Mouse (Mus musculus): Measurements from ENCODE around the gene Eml6. TPM values are rescaled to one million over a fixed set of nuclear protein-coding genes. Genes with fewer than 3 reads are reported as not detected.
A peak's percentile ranks its signal among the peaks of the same experiment; 100 is the strongest.

Eml6 gene
- polyA plus RNA-seq, 1 experiment = 0.19 TPM

- no peaks in the 10 kb centered on the region for H3K27me3 ChIP-seq (ENCODE audit: control insufficient read depth, insufficient read depth, insufficient read length)
- H3K79me2 ChIP-seq (ENCODE audit: control insufficient read depth, insufficient read depth) = peaks cover 71% of the 10 kb centered on the region
- peak overlapping the region; percentile 89 for H3K4me3 ChIP-seq (ENCODE audit: insufficient read depth, poor library complexity, severe bottlenecking)
- H3K36me3 ChIP-seq (ENCODE audit: control insufficient read depth, insufficient read depth) = peaks cover 48% of the 10 kb centered on the region
- TF ChIP-seq MYOG (IDR thresholded peaks at IDR 0.05; ENCODE audit: control insufficient read depth, extremely low read depth, insufficient read length) (no peak), MYOD1 (IDR thresholded peaks at IDR 0.05; ENCODE audit: control insufficient read depth, insufficient read length, low read depth) (no peak), CEBPB (IDR thresholded peaks at IDR 0.05; ENCODE audit: low read depth) (no peak), USF1 (IDR thresholded peaks at IDR 0.05; ENCODE audit: low read depth) (no peak), CTCF (IDR thresholded peaks at IDR 0.05; ENCODE audit: control insufficient read depth, insufficient read depth, insufficient read length) (no peak), FOSL1 (IDR thresholded peaks at IDR 0.05; ENCODE audit: insufficient read depth, low read length, poor library complexity, severe bottlenecking) (no peak)
- H3ac ChIP-seq (ENCODE audit: control insufficient read depth, insufficient read length, low read depth) = no peak overlapping the region
- peaks cover 63% of the 10 kb centered on the region for H3K79me3 ChIP-seq (ENCODE audit: low read depth)
These were observed 331.1 kb downstream of the Eml6 start for GRCm38 (mm10) chr11:29694754-29695153.

- H3K79me2 ChIP-seq (ENCODE audit: control insufficient read depth, insufficient read depth) = peaks cover 61% of the 10 kb centered on the region
- peaks cover 55% of the 10 kb centered on the region for H3K79me3 ChIP-seq (ENCODE audit: low read depth)
- TF ChIP-seq CTCF (IDR thresholded peaks at IDR 0.05; ENCODE audit: control insufficient read depth, insufficient read depth, insufficient read length) (peak; percentile 63), MYOD1 (IDR thresholded peaks at IDR 0.05; ENCODE audit: control insufficient read depth, insufficient read length, low read depth) (no peak), MAX (IDR thresholded peaks at IDR 0.05) (peak; percentile 93)
- peaks cover 45% of the 10 kb centered on the region for H3K36me3 ChIP-seq (ENCODE audit: control insufficient read depth, insufficient read depth)
- H3K27me3 ChIP-seq (ENCODE audit: control insufficient read depth, insufficient read depth, insufficient read length) = no peaks in the 10 kb centered on the region
- H3ac ChIP-seq (ENCODE audit: control insufficient read depth, insufficient read length, low read depth) = peak overlapping the region; percentile 92
- H3K4me3 ChIP-seq (ENCODE audit: insufficient read depth, poor library complexity, severe bottlenecking) = peak overlapping the region; percentile 89
These were observed 332.0 kb downstream of the Eml6 start for GRCm38 (mm10) chr11:29693576-29694410.

Other genes with a start within 250 kb of the Eml6 start
- not detected for gene 4931440F15Rik, start 200.4 kb downstream of the Eml6 start, polyA plus RNA-seq (2012; fragmentation: generic; extraction: Trizol)
- 50.2 TPM for gene Sptbn1, start 242.1 kb upstream of the Eml6 start, polyA plus RNA-seq (2012; fragmentation: generic; extraction: Trizol)